Mouse (Mus musculus): Measurements from ENCODE around the gene Cpox.

Gene Cpox

GRCm38 (mm10) chr16:58668586-58668985, 1.5 kb upstream of the Cpox start:
- no peak for ATAC-seq (ENCODE audit: insufficient number of reproducible peaks, low FRiP score, low TSS enrichment)

- ATAC-seq (ENCODE audit: insufficient number of reproducible peaks, low FRiP score, low TSS enrichment), result no peak
Observed at GRCm38 (mm10) chr16:58669264-58669663, 828 bp upstream of the Cpox start.

DNA sequence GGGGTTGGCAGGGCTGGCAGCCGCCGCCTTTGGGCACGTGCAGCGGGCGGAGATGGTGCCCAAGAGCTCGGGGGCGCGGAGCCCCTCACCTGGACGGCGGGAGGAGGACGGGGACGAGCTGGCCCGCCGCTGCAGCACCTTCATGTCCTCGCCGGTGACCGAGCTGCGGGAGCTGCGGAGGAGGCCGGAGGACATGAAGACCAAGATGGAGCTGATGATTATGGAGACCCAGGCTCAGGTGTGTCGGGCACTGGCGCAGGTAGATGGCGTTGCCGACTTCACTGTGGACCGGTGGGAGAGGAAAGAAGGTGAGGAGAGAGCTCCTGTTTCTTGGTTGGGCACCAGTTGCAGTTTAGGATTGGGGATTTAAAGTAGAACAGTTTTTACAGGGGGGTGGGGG, 551 bp downstream of the Cpox start:
- peak; percentile 60 for ATAC-seq (ENCODE audit: insufficient number of reproducible peaks, low FRiP score, low TSS enrichment)

DNA sequence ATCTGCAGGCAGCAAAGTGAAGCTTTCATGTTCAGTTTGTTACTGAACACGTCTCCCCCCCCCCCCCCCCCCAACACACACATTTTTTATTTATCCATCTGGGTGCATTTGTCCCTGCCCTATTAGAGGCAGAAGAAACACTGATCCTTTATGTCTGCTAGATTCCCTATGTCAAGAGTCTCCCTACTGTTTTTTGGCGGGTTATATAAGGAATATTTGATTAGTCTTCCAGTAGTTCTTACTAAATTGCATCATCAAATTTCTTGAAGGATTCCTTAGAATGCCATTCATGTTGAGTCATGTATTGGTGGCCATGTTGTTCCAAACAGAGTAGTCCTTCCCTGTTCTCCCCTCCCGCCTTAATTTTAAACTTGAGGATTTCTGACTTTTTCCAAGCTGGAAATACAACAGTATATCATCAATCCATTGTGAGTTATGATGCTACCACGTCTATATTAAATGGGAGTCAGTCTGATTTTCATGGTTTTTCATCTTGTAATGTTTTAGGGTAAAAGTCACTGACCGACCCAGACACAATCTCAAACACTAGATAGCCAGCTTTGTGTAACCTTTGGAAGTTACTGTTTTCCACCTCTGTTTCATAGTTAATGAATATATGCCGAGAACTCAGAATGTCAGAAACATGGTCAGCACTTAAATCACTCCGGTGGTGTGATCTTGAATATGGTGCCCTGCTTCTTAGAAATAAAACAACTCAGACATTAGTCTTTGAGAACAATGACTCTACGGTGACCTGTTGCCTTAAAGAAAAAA, 1.3 kb downstream of the Cpox start:
- ATAC-seq (ENCODE audit: insufficient number of reproducible peaks, low FRiP score, low TSS enrichment), result no peak

- no peak for ATAC-seq (ENCODE audit: insufficient number of reproducible peaks, low FRiP score, low TSS enrichment)
Observed at GRCm38 (mm10) chr16:58672396-58672795, 2.3 kb downstream of the Cpox start.

DNA sequence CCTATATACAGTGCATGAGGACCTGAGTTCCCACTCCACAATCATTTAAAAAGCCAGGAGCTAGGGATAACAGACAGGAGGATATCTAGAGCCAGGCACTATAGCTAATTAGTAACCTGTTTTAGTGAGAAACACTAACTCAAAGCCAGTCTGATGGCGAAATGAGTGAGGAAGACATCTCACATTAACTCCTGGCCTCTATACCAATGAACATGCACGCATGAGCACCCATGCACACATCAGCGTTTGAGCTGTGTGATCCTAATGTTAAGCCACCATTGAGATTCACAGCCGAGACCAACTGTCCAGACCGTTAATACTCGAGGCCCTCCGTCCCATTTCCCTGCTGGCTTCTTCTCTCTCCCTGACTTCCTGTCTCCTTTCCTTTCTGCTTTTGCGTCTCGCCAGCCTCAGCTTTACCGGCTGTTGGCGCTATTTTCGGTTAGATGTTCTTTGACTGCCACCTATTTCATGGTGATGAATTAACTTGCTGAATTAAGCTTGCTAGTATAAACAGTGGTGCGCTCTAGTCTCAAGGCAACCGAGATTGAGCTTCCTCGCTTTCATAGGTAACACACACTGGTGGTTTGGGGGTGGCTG, 3.8 kb downstream of the Cpox start:
- ATAC-seq (ENCODE audit: insufficient number of reproducible peaks, low FRiP score, low TSS enrichment), result no peak

DNA sequence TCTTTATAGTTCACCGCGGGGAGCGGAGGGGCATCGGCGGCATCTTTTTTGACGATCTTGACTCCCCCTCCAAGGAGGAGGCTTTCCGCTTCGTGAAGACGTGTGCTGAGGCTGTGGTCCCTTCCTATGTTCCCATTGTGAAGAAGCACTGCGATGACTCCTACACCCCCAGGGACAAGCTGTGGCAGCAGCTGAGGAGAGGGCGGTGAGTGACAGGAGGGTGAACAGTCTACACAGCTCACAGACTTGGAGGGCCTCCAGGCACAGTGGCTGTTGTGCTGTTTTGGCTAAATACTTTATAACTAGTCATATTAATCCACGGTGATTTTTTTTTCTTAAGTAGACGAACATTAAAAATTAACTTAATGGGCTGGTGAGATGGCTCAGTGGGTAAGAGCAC, 5.2 kb downstream of the Cpox start:
- ATAC-seq (ENCODE audit: insufficient number of reproducible peaks, low FRiP score, low TSS enrichment), result no peak

DNA sequence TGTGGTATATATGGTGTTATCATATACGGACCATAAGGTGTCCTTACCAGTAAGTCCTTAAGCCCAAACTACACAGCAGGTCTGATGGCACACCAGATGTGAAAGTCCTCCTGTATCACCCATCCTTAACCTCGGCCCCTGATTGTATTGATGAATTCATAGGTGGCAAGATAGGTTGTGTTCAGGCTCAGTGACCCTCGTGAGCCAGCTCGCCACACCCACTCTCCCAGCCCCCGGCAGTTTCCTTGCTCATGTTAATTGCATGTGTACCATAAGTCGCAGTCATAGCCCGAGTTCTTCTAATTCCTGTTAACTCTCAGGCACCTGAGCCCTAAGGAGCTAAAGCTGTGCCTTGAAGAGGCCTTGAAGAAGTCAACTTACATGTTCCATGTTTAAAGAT, 6.1 kb downstream of the Cpox start:
- no peak for ATAC-seq (ENCODE audit: insufficient number of reproducible peaks, low FRiP score, low TSS enrichment)

DNA sequence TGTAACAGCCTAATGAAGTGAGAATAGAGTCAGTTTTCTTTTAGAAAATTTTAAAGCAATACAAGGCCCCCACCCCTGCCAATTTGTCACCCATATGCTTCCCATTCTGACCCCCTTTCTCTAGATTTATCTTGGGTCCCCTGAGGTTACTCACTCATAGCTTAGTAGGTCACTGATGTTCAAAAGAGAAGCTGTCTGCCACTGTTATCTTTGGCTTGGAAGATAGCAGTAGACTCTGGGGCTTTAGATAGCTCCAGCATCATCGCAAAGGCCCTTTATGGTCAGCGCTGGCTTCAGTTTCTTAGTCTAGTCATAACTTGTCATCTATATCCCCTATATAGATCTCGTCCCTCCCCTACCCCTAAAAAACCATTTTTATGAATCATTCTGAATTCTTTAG, 6.5 kb downstream of the Cpox start:
- ATAC-seq (ENCODE audit: insufficient number of reproducible peaks, low FRiP score, low TSS enrichment), result no peak

DNA sequence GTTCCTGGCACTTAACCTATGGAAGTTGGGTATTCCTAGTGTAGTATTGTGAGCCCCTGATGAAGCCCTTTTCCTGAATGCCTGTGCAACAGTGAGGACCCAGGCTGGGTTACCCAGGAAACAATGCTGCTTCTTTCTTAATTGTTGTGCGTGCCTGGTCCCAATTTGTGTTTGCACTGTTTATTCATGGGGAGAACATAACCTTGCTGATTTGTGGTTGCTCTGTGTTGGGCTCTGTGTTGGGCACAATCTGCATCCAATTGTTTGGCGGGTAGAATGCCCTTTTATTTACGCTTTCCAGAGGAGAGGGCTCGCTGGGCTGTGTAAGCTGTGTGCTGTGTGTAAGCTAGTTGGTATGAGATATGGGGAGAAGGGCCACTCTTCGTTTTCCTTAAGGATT, 7.4 kb downstream of the Cpox start:
- 0 out of 2 replicates have a peak, but pooled peaks have one; percentile 11 for ATAC-seq (ENCODE audit: insufficient number of reproducible peaks, low FRiP score, low TSS enrichment)

DNA sequence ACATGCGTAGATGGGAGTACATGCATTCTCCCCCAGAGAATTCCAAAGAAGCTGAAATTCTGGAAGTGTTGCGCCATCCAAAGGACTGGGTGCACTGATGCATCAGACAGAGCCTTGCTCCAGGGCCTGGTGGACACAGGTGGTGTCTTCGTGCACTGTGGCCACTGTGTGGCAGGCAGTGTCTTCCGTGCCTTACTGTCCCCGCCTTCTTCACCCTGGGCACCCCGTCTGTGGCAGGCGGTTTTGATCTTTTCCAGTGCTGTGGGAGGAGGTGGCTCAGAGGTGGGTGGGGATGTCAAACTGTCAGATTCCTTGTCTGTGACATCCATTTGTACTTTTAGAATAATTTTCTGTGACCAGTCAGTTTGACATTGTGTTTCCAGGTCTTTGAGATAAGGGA, 8.6 kb downstream of the Cpox start:
- no peak for ATAC-seq (ENCODE audit: insufficient number of reproducible peaks, low FRiP score, low TSS enrichment)

GRCm38 (mm10) chr16:58682046-58682445, 12.0 kb downstream of the Cpox start:
- no peak for ATAC-seq (ENCODE audit: insufficient number of reproducible peaks, low FRiP score, low TSS enrichment)

- no peak for ATAC-seq (ENCODE audit: insufficient number of reproducible peaks, low FRiP score, low TSS enrichment)
Observed at GRCm38 (mm10) chr16:58682870-58683269, 12.8 kb downstream of the Cpox start.

DNA sequence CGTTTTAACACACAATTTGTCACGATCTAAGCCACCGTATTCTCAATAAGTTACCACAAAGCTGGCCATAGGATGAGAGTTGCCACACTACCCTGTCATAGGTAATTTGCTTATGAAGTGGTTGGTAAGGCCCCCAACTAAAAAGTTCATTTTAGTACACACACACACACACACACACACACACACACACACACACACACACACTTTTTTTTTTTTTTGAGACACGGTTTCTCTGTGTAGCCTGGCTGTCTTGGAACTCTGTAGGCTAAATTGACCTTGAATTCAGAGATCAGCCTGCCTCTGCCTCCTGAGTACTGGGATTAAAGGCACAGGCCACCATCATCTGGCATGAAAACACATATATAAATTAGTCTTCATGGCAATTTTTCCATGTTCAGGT, 13.8 kb downstream of the Cpox start:
- no peak for ATAC-seq (ENCODE audit: insufficient number of reproducible peaks, low FRiP score, low TSS enrichment)

DNA sequence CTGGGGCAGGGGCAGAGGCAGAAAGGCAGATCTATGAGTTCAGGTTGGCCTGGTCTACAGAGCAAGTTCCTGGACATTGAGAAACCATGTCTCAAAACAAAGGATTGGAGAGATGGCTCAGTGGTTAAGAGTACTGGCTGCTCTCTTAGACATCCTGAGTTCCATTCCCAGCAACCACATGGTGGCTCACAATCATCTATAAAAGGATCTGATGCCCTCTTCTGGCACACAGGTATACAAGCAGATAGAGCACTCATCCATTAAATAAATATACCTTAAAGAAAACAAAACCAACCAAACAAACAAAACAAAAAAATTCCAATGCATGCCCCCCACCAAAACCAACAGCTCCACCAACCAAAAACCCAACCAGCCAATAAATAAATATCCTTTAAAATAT, 14.4 kb downstream of the Cpox start:
- no peak for ATAC-seq (ENCODE audit: insufficient number of reproducible peaks, low FRiP score, low TSS enrichment)

DNA sequence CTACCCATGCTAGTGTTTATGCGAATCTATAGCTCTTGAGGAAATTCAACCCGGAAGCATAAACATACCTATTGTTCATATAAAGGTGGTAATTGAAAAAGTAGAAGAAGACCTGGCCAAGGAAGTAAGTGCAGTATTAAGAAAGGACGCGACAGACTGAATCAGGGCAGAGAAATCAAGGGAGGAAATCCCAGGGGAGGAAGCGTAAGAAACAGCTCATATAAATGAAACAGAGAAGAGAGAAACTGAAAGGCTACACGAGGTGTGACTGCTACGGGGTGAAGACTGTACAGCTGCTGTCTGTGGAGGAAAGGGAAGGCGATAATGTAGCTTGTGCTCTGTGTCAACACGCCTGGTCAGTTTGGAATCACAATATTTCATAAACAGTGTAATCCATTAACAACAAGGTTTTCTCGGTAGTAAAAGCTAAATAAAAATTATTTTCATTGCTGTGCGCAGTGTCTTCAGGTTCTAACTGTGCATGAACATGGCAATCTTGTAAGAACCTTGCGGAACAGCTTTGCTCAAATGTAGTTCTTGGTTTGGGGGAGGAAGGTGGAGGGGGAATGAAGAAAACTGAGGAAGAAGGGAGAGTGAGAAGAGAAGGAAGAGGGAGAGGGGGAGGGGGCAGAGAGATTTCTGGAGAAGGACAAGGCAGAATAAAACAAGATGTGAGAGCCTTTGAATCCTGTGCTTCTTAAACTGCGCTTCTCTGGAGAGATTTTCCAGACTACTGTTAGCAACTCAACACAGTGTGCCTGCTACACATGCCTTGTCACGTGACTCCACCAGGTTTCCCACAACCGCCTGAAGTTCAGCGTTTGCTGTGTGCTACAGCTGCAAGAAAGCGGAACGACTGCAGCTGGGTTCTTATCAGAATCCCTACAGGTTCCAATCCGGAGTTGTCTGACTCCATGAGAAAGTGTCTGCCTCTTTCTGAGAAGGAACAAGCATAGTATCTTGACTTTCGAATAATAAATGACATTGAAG, 15.8 kb downstream of the Cpox start:
- no peak for ATAC-seq (ENCODE audit: insufficient number of reproducible peaks, low FRiP score, low TSS enrichment)

DNA sequence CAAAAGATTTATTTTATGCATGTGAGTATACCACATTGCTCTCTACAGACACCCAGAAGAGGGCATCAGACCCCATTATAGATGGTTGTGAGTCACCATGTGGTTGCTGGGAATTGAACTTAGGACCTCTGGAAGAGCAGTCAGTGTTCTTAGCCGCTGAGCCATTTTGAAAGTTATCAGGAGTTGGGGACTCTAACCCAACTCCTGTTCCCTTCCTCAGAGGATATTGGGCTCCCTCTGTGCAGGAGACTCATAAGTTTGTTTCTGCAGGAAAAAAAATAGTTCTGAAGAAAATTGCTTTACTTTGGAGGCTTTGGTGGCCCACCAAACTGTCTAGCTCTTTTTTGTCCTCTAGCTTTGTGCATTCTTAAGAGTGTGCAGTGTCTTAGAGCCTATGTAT, 18.4 kb downstream of the Cpox start:
- ATAC-seq (ENCODE audit: insufficient number of reproducible peaks, low FRiP score, low TSS enrichment), result no peak

- ATAC-seq (ENCODE audit: insufficient number of reproducible peaks, low FRiP score, low TSS enrichment), result no peak
Observed at GRCm38 (mm10) chr16:58689555-58690169, 19.6 kb downstream of the Cpox start.

DNA sequence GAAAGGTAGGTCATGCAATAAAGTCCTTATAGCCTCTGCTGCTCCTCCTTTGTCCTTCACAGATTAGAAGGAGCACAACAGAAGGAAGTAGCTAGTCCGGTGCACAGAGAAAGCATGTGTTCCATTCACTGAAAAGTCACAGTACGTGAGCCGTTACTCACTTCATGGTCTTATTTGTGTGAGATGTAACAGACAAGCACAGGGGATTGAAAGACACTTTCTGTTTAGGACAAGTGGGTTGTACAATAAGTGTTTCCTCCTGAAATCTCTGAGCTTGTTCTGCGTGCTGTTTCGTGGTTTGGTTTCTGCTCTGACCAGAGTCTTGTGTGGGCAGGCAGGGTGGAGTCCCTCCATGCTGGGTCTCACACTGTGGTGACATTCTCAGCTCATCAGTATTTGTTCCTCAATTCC, 20.2 kb downstream of the Cpox start:
- no peak for ATAC-seq (ENCODE audit: insufficient number of reproducible peaks, low FRiP score, low TSS enrichment)

- ATAC-seq (ENCODE audit: insufficient number of reproducible peaks, low FRiP score, low TSS enrichment), result no peak
Observed at GRCm38 (mm10) chr16:58694091-58694490, 24.0 kb downstream of the Cpox start.

GRCm38 (mm10) chr16:58696796-58697195, 26.7 kb downstream of the Cpox start:
- no peak for ATAC-seq (ENCODE audit: insufficient number of reproducible peaks, low FRiP score, low TSS enrichment)
